Mouse (Mus musculus): Measurements from ENCODE around the gene Gbp2. TPM values are rescaled to one million over a fixed set of nuclear protein-coding genes. Genes with fewer than 3 reads are reported as not detected.
"Not testable (repeated sequence)": the region's sequence is repeated elsewhere in the genome, so short reads cannot be mapped to it uniquely, and the experiment has no call there.

Gene Gbp2
- total RNA-seq (2021) = 1 to 10 TPM; 3.7 to 4.5 TPM
- long read RNA-seq, experiment 1, transcript Gbp2-201 (11 exons, 2,516 nt) = major isoform, 10 of 11 reads
- long read RNA-seq, experiment 1, partial matches to known transcripts = 0 of 11 reads
- long read RNA-seq, experiment 1, other reads (novel, unspliced or antisense) = 1 of 11 reads
- long read RNA-seq, experiment 2, partial matches to known transcripts = 0 of 2 reads
- long read RNA-seq, experiment 2, other reads (novel, unspliced or antisense) = 0 of 2 reads

- DNase-seq = no peak
Measured at GRCm38 (mm10) chr3:142620111-142620955, at the start of gene Gbp2. Gene Gbp2, plus strand, starts transcription at chr3:142620602.

GRCm38 (mm10) chr3:142570738-142571137, 49.7 kb upstream of the Gbp2 start:
- DNase-seq = no peak

GRCm38 (mm10) chr3:142577108-142577507, 43.3 kb upstream of the Gbp2 start:
- DNase-seq = no peak

GRCm38 (mm10) chr3:142578342-142578741, 42.1 kb upstream of the Gbp2 start:
- DNase-seq = no peak

- no peak for DNase-seq
Measured at GRCm38 (mm10) chr3:142583067-142583466, 37.3 kb upstream of the Gbp2 start.

GRCm38 (mm10) chr3:142587386-142587785, 33.0 kb upstream of the Gbp2 start:
- no peak for DNase-seq

- DNase-seq = no peak
Measured at GRCm38 (mm10) chr3:142588888-142589287, 31.5 kb upstream of the Gbp2 start.

- DNase-seq = no peak
Measured at GRCm38 (mm10) chr3:142590431-142591067, 29.9 kb upstream of the Gbp2 start.

- DNase-seq = no peak
Measured at GRCm38 (mm10) chr3:142594547-142594946, 25.9 kb upstream of the Gbp2 start, which contains the start of gene Gbp2b. Gene Gbp2b, plus strand, starts transcription at chr3:142594847.

GRCm38 (mm10) chr3:142597923-142598322, 22.5 kb upstream of the Gbp2 start:
- no peak for DNase-seq

- no peak for DNase-seq
Measured at GRCm38 (mm10) chr3:142601675-142602074, 18.7 kb upstream of the Gbp2 start.

GRCm38 (mm10) chr3:142618658-142619057, 1.7 kb upstream of the Gbp2 start:
- DNase-seq = no peak

GRCm38 (mm10) chr3:142619606-142620005, 796 bp upstream of the Gbp2 start:
- DNase-seq = no peak

GRCm38 (mm10) chr3:142620956-142621562, 657 bp downstream of the Gbp2 start:
- DNase-seq = no peak

GRCm38 (mm10) chr3:142630385-142630784, 10.0 kb downstream of the Gbp2 start:
- no peak for DNase-seq

- peak; percentile 73 for DNase-seq
Measured at GRCm38 (mm10) chr3:142640201-142640600, 19.8 kb downstream of the Gbp2 start.

GRCm38 (mm10) chr3:142645949-142646348, 25.5 kb downstream of the Gbp2 start:
- DNase-seq = peak; percentile 70

- DNase-seq = not testable (repeated sequence)
Measured at GRCm38 (mm10) chr3:142647836-142648235, 27.4 kb downstream of the Gbp2 start.

GRCm38 (mm10) chr3:142650205-142650604, 29.8 kb downstream of the Gbp2 start:
- no peak for DNase-seq

GRCm38 (mm10) chr3:142664723-142665122, 44.3 kb downstream of the Gbp2 start:
- no peak for DNase-seq

GRCm38 (mm10) chr3:142674607-142675006, 54.2 kb downstream of the Gbp2 start:
- DNase-seq = no peak

Measured in gastrocnemius, postnatal 10 days (tissue).